Mouse (Mus musculus) adrenal gland, adult (tissue): Measurements from ENCODE around the gene Tcirg1.
A peak's percentile ranks its signal among the peaks of the same experiment; 100 is the strongest.

Source experiments
- DNase-seq, 2 experiments: peaks; one replicate each; pipeline ENCODE4 v3.0.0; 2022 to 2023; ENCODE audit warnings: low spot score in 1 of 2; ENCODE audit not compliant: inconsistent age in 2 of 2

The Tcirg1 gene

GRCm38 (mm10) chr19:3853891-3854290, 53.0 kb downstream of the Tcirg1 start:
- DNase-seq: peak in 1 of 2 experiments; percentile 87

- DNase-seq: no peak
Observed at GRCm38 (mm10) chr19:3853121-3853520, 53.8 kb downstream of the Tcirg1 start.

GRCm38 (mm10) chr19:3851979-3852681, 54.8 kb downstream of the Tcirg1 start:
- DNase-seq: peak; percentile 76 to 88

- peak; percentile 98 for DNase-seq
Observed at GRCm38 (mm10) chr19:3851502-3851962, 55.4 kb downstream of the Tcirg1 start, which contains the start of gene Chka. Chka (plus strand) TSS chr19:3851773.

- peak; percentile 86 to 94 for DNase-seq
Observed at GRCm38 (mm10) chr19:3850847-3851469, 56.0 kb downstream of the Tcirg1 start.

- peak; percentile 66 to 84 for DNase-seq
Observed at GRCm38 (mm10) chr19:3850076-3850475, 56.9 kb downstream of the Tcirg1 start.

- DNase-seq: peak in 1 of 2 experiments; percentile 50
Observed at GRCm38 (mm10) chr19:3849251-3849650, 57.7 kb downstream of the Tcirg1 start.

- peak in 1 of 2 experiments; percentile 67 for DNase-seq
Observed at GRCm38 (mm10) chr19:3848207-3848808, 58.6 kb downstream of the Tcirg1 start.

- peak; percentile 55 to 80 for DNase-seq
Observed at GRCm38 (mm10) chr19:3847711-3848110, 59.2 kb downstream of the Tcirg1 start.

- DNase-seq: peak; percentile 49 to 82
Observed at GRCm38 (mm10) chr19:3846676-3847604, 60.0 kb downstream of the Tcirg1 start.
